Mouse (Mus musculus) embryo, embryonic 10 days (tissue): ENCODE measurements around the gene Cemip2.

Experiments used
- DNase-seq: peaks from one replicate; pipeline ENCODE4 v3.0.0-alpha.2; 2015; ENCODE audit warnings: low spot score

The Cemip2 gene

GRCm38 (mm10) chr19:21778147-21778917 is at the start of gene Cemip2:
Gene Cemip2 (plus strand): TSS chr19:21778342.
- DNase-seq = peak; percentile 92

- DNase-seq = no peak
These were observed 49.8 kb upstream of the Cemip2 start for GRCm38 (mm10) chr19:21728342-21728741.

GRCm38 (mm10) chr19:21731887-21732286 is 46.3 kb upstream of the Cemip2 start:
- DNase-seq = no peak

- DNase-seq = no peak
These were observed 45.0 kb upstream of the Cemip2 start for GRCm38 (mm10) chr19:21733176-21733575.

- peak; percentile 57 for DNase-seq
These were observed 44.0 kb upstream of the Cemip2 start for GRCm38 (mm10) chr19:21734112-21734511.

- DNase-seq = peak; percentile 27
These were observed 40.7 kb upstream of the Cemip2 start for GRCm38 (mm10) chr19:21737446-21737845.

- DNase-seq = peak; percentile 10
These were observed 40.1 kb upstream of the Cemip2 start for GRCm38 (mm10) chr19:21737881-21738590.

GRCm38 (mm10) chr19:21738591-21739280 is 39.4 kb upstream of the Cemip2 start:
- DNase-seq = no peak

- no peak for DNase-seq
These were observed 36.0 kb upstream of the Cemip2 start for GRCm38 (mm10) chr19:21742138-21742537.

- no peak for DNase-seq
These were observed 32.6 kb upstream of the Cemip2 start for GRCm38 (mm10) chr19:21745586-21745985.

GRCm38 (mm10) chr19:21747356-21747755 is 30.8 kb upstream of the Cemip2 start:
- DNase-seq = peak; percentile 81

- no peak for DNase-seq
These were observed 28.0 kb upstream of the Cemip2 start for GRCm38 (mm10) chr19:21750154-21750553.

GRCm38 (mm10) chr19:21761676-21762075 is 16.5 kb upstream of the Cemip2 start:
- DNase-seq = no peak

- no peak for DNase-seq
These were observed 14.1 kb upstream of the Cemip2 start for GRCm38 (mm10) chr19:21764013-21764412.

- no peak for DNase-seq
These were observed 13.4 kb upstream of the Cemip2 start for GRCm38 (mm10) chr19:21764738-21765137.

- DNase-seq = no peak
These were observed 10.6 kb upstream of the Cemip2 start for GRCm38 (mm10) chr19:21767500-21768045.

GRCm38 (mm10) chr19:21769796-21770195 is 8.3 kb upstream of the Cemip2 start:
- no peak for DNase-seq

- DNase-seq = no peak
These were observed 6.6 kb upstream of the Cemip2 start for GRCm38 (mm10) chr19:21771586-21771985.

GRCm38 (mm10) chr19:21773621-21774020 is 4.5 kb upstream of the Cemip2 start:
- DNase-seq = no peak

- no peak for DNase-seq
These were observed 2.5 kb upstream of the Cemip2 start for GRCm38 (mm10) chr19:21775629-21776028.

GRCm38 (mm10) chr19:21776671-21777070 is 1.5 kb upstream of the Cemip2 start:
- no peak for DNase-seq

GRCm38 (mm10) chr19:21777171-21777731 is 891 bp upstream of the Cemip2 start:
- DNase-seq = peak; percentile 68
